Mouse (Mus musculus) liver, embryonic 14.5 days (tissue): ENCODE results near the gene Ccl6.

ENCODE experiments used
- CTCF ChIP-seq: IDR thresholded peaks from 2 replicates; pipeline ENCODE4 v1.5.1; 2016; ENCODE audit warnings: antibody characterized with exemption, low read depth, control low read depth
- EP300 ChIP-seq: IDR thresholded peaks from 2 replicates; pipeline ENCODE4 v1.6.1; 2016; ENCODE audit warnings: antibody characterized with exemption, low read depth

DNA sequence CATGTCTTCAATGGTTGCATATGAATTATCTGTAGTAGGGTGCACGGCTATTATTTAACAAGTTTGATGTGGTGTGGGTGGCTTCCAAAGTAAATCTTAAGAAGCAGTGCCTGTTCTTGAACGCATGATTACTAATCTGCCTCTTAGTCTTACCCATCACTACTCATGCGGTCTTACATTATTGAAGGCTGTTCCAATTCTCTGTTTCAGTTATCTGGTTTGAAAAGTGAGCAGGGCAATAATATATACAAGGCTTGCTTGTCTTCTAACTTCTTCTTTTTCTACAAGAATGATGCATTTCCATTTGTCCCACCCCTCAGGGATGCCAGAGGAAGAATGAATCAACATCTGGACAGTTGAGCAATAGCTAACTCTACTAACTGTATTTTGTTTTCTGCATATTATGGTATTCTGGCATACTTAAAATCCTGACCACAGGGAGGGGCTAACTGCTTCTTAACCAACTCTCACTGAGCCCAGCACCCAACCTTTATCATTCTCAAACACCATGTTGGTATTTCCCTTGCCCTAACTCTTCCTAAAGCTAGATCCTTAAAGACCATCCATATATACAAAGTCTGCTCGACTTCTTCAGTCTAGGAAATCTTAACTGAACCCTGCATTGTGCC lies 15.8 kb downstream of the Ccl6 start:
- no peak for TF ChIP-seq CTCF
- no peak for TF ChIP-seq EP300
